Mouse (Mus musculus): ENCODE measurements at regions not wholly inside any gene's neighbourhood (a gene's known extent, or its start where the extent isn't known, plus 50 kb on each side); places are given as distances from the start of the nearest gene placed in this dataset.

GRCm38 (mm10) chr5:7489602-7490001, 145.0 kb upstream of the Zfp804b start:
- TF ChIP-seq ZNF384 (IDR thresholded peaks at IDR 0.05; ENCODE audit: low read depth, low read length) (no peak), HCFC1 (IDR thresholded peaks at IDR 0.05; ENCODE audit: borderline replicate concordance, insufficient read depth, low read length) (no peak)
